Comparison of ENCODE assay signal across 12 mouse cellular contexts in genomic region chr14:64585471-64586192, GRCm38 (mm10).
DNase-seq lines count a peak whose midpoint lies in the region; ATAC-seq and TF ChIP-seq lines count a peak whose summit lies in the region.
"Had no signal": no experiment of that assay in that cellular context is flagged by ENCODE, and none has a peak within 500 bp of the region (broad histone marks: within the 10 kb centered on the region; RNA-seq: fewer than 3 reads in every experiment).

No protein-coding gene starts in this region.

- H3K27me3 ChIP-seq in hindbrain, embryonic 11.5 days (ENCODE audit: control insufficient read depth, insufficient read depth, low read length), result peaks cover 25% of the 10 kb centered on the region; the same call in 1 of the 2 replicates
- no peaks in the 10 kb centered on the region for H3K27me3 ChIP-seq in midbrain, embryonic 16.5 days (ENCODE audit: control insufficient read depth, insufficient read depth, low read depth, low read length)

- peak overlapping the region; percentile 95 for H3K9ac ChIP-seq in hindbrain, embryonic 11.5 days (ENCODE audit: low read depth, low read length)
- peak overlapping the region; percentile 100 for H3K9ac ChIP-seq in midbrain, embryonic 16.5 days (ENCODE audit: low read depth, low read length)
- H3K9ac ChIP-seq: embryonic facial prominence, embryonic 13.5 days had no signal

- H3K36me3 ChIP-seq in hindbrain, embryonic 11.5 days (ENCODE audit: control insufficient read depth, insufficient read depth, low read length), result no peaks in the 10 kb centered on the region
- 0 out of 2 replicates have a peak, but pooled peaks cover 2% of the 10 kb centered on the region for H3K36me3 ChIP-seq in midbrain, embryonic 16.5 days (ENCODE audit: control insufficient read depth, insufficient read depth, low read length)
- H3K36me3 ChIP-seq: embryonic facial prominence, embryonic 13.5 days had no signal

- no peaks in the 10 kb centered on the region for H3K9me3 ChIP-seq in hindbrain, embryonic 11.5 days (ENCODE audit: control insufficient read depth, low read length)
- no peaks in the 10 kb centered on the region for H3K9me3 ChIP-seq in midbrain, embryonic 16.5 days (replicated peaks; ENCODE audit: control insufficient read depth, low read length, poor library complexity, severe bottlenecking)
- H3K9me3 ChIP-seq: embryonic facial prominence, embryonic 13.5 days had no signal

- peak; percentile 68 for DNase-seq in brain, embryonic 14.5 days (ENCODE audit: low read depth)
- DNase-seq in hindbrain, embryonic 11.5 days (ENCODE audit: low spot score), result peak; percentile 63
- no peak for DNase-seq in spleen, adult 18-20 months
- no peak for DNase-seq in adrenal gland, adult (ENCODE audit: inconsistent age in 2 of 2, low spot score in 1 of 2)
- DNase-seq in gastrocnemius, postnatal 4 days (ENCODE audit: low spot score in 2 of 2), result no peak
- no peak for DNase-seq in adrenal gland, adult 18-20 months (ENCODE audit: low spot score in 2 of 2)
- DNase-seq: kidney, adult 2 months; lung, postnatal 10 days; thymus, postnatal 4 days had no signal

- peak overlapping the region; percentile 71 for H3K4me2 ChIP-seq in hindbrain, embryonic 11.5 days (replicated peaks; ENCODE audit: low read depth, low read length)
- H3K4me2 ChIP-seq in midbrain, embryonic 16.5 days (ENCODE audit: low read length), result peak overlapping the region; percentile 79
- H3K4me2 ChIP-seq: embryonic facial prominence, embryonic 13.5 days had no signal

- TF ChIP-seq CTCF in brain, embryonic 14.5 days (IDR thresholded peaks at IDR 0.05; ENCODE audit: borderline replicate concordance, extremely low read depth, insufficient read depth, insufficient read length), result no peak
- TF ChIP-seq CTCF in cortical plate, adult 2 months (IDR thresholded peaks at IDR 0.05; ENCODE audit: extremely low read depth, insufficient read depth, low read length), result no peak

- no peak for TF ChIP-seq POLR2A in brain, embryonic 14.5 days (IDR thresholded peaks at IDR 0.05; ENCODE audit: borderline replicate concordance, extremely low read depth, insufficient read depth, insufficient read length, poor library complexity, severe bottlenecking)
- TF ChIP-seq POLR2A in cortical plate, adult 2 months (IDR thresholded peaks at IDR 0.05; ENCODE audit: extremely low read depth, insufficient read depth, low read length), result no peak

- 2% methylated on average over 28 of the region's 28 CpGs for WGBS in hindbrain, embryonic 11.5 days
- WGBS in midbrain, embryonic 16.5 days, result 3% methylated on average over 28 of the region's 28 CpGs

- ATAC-seq in hindbrain, embryonic 11.5 days (ENCODE audit: low FRiP score), result no peak; the same call in 1 of the 2 replicates
- no peak for ATAC-seq in midbrain, embryonic 16.5 days

- peaks cover 14% of the 10 kb centered on the region for H3K4me1 ChIP-seq in cortical plate, adult 2 months (ENCODE audit: control insufficient read depth, insufficient read depth, low read length)
- 0 out of 2 replicates have a peak, but pooled peaks cover 4% of the 10 kb centered on the region for H3K4me1 ChIP-seq in hindbrain, embryonic 11.5 days (replicated peaks; ENCODE audit: control insufficient read depth, insufficient read depth, low read length)
- peaks cover 49% of the 10 kb centered on the region for H3K4me1 ChIP-seq in midbrain, embryonic 16.5 days (ENCODE audit: control insufficient read depth, insufficient read depth, low read length)

- H3K4me3 ChIP-seq in cortical plate, adult 2 months (ENCODE audit: insufficient read depth, low read length), result no peak overlapping the region
- H3K4me3 ChIP-seq in hindbrain, embryonic 11.5 days (ENCODE audit: low read depth, low read length), result 0 out of 2 replicates have a peak overlapping the region, but pooled peaks have one; percentile 1
- H3K4me3 ChIP-seq in midbrain, embryonic 16.5 days (ENCODE audit: low read depth, low read length), result peak overlapping the region; percentile 93
- H3K4me3 ChIP-seq: embryonic facial prominence, embryonic 13.5 days had no signal

- peak overlapping the region; percentile 97 for H3K27ac ChIP-seq in cortical plate, adult 2 months (ENCODE audit: insufficient read depth, low read length)
- peak overlapping the region; percentile 99 for H3K27ac ChIP-seq in hindbrain, embryonic 11.5 days (ENCODE audit: low read depth, low read length)
- H3K27ac ChIP-seq in midbrain, embryonic 16.5 days (ENCODE audit: low read length), result peak overlapping the region; percentile 99
- H3K27ac ChIP-seq: embryonic facial prominence, embryonic 13.5 days had no signal

Comparison
In these comparisons a context has a peak if more than half of its experiments do, and no peak if none do; other contexts are left out.
1. DNase-seq: peak in brain, embryonic 14.5 days (single experiment) and hindbrain, embryonic 11.5 days (single experiment); none in spleen, adult 18-20 months (0 of 2), adrenal gland, adult (0 of 2), gastrocnemius, postnatal 4 days (0 of 2) and adrenal gland, adult 18-20 months (0 of 2).
2. Peak in every context shown above with its lines, with median percentiles within 50 percentile points of each other: H3K27ac ChIP-seq.